Mouse (Mus musculus) midbrain, embryonic 16.5 days (tissue): Measurements from ENCODE around the gene Wnt5b. TPM values are rescaled to one million over a fixed set of nuclear protein-coding genes. Genes with fewer than 3 reads are reported as not detected.

Source experiments
- ATAC-seq: fragments of 200-750 bp; cut with Nextera tagmentation; 2 replicates; pipeline ENCODE4 v1.8.0; 2017; ENCODE audit warnings: moderate TSS enrichment
- H3K27ac ChIP-seq: fragments of 300-500 bp; sonication (generic); 2 replicates; pipeline ENCODE4 v1.5.1; 2014; ENCODE audit warnings: mild to moderate bottlenecking, low read length, mixed read lengths
- H3K27me3 ChIP-seq: fragments of 300-500 bp; sonication (generic); 2 replicates; pipeline ENCODE4 v1.6.1; 2014; ENCODE audit warnings: low read depth, low read length, mixed read lengths; ENCODE audit not compliant: control insufficient read depth, insufficient read depth
- H3K36me3 ChIP-seq: fragments of 300-500 bp; sonication (generic); 2 replicates; pipeline ENCODE4 v1.6.1; 2014; ENCODE audit warnings: mild to moderate bottlenecking, low read length, moderate library complexity, mixed read lengths; ENCODE audit not compliant: control insufficient read depth, insufficient read depth
- H3K4me1 ChIP-seq: fragments of 300-500 bp; sonication (generic); 2 replicates; pipeline ENCODE4 v1.6.1; 2014; ENCODE audit warnings: mild to moderate bottlenecking, low read length, mixed read lengths; ENCODE audit not compliant: control insufficient read depth, insufficient read depth
- H3K4me2 ChIP-seq: fragments of 300-500 bp; sonication (generic); 2 replicates; pipeline ENCODE4 v1.6.1; 2014; ENCODE audit warnings: mild to moderate bottlenecking, low read length, mixed read lengths
- H3K4me3 ChIP-seq: fragments of 300-500 bp; sonication (generic); 2 replicates; pipeline ENCODE4 v1.5.1; 2014; ENCODE audit warnings: low read depth, mild to moderate bottlenecking, low read length, moderate library complexity, mixed read lengths
- H3K9ac ChIP-seq: fragments of 300-500 bp; sonication (generic); 2 replicates; pipeline ENCODE4 v1.6.1; 2014; ENCODE audit warnings: low read depth, low read length, mixed read lengths
- H3K9me3 ChIP-seq: fragments of 300-500 bp; sonication (generic); replicated peaks from 2 replicates; pipeline ENCODE4 v1.6.1; 2014; ENCODE audit warnings: mild to moderate bottlenecking, low read length, mixed read lengths; ENCODE audit not compliant: control insufficient read depth, poor library complexity, severe bottlenecking
- WGBS: fragments of 180-500 bp; shearing (Covaris S2); extraction: QIAGEN DNeasy Blood & Tissue Kit; methylation state at CpG from one replicate; pipeline ENCODE4 v1.1.7; 2014; 5-methylcytosine and 5-hydroxymethylcytosine counted together
- polyA plus RNA-seq: library from polyadenylated mRNA; unstranded; fragments of >200 nt; fragmentation: Nextera tagmentation; extraction: Ambion mirVana; gene quantifications from 2 replicates; pipeline ENCODE4 v1.2.1, GENCODE M21; 2015

Wnt5b gene
- polyA plus RNA-seq, 1 experiment from 2014 or later = 1.6 TPM

- no peak overlapping the region for H3K4me3 ChIP-seq
- no peaks in the 10 kb centered on the region for H3K36me3 ChIP-seq
- no peaks in the 10 kb centered on the region for H3K9me3 ChIP-seq
- H3K27ac ChIP-seq = no peak overlapping the region
- no peaks in the 10 kb centered on the region for H3K4me1 ChIP-seq
- no peak overlapping the region for H3K4me2 ChIP-seq
- 93% methylated on average over 4 of the region's 4 CpGs for WGBS
- H3K27me3 ChIP-seq = no peaks in the 10 kb centered on the region
- no peak overlapping the region for H3K9ac ChIP-seq
- no peak for ATAC-seq
Observed at GRCm38 (mm10) chr6:119421001-119421400, 123.1 kb downstream of the Wnt5b start.

DNA sequence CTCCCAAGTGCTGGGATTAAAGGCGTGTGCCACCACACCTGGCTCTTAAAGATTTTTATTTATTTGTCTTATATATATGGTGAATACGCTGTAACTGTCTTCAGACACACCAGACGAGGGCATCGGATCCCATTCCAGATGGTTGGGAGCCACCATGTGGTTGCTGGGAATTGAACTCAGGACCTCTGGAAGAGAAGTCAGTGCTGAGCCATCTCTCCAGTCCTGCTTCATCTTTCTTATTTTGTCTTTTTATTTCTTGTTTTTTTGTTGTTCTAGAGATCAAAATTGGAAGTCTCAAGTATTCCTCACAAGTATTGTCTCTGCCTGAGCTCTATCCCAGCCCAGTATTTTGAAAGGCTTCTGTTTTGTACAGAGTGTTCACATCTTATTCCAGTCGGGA, 123.8 kb downstream of the Wnt5b start:
- H3K4me1 ChIP-seq = no peaks in the 10 kb centered on the region

GRCm38 (mm10) chr6:119419412-119419811, 124.7 kb downstream of the Wnt5b start:
- 31% methylated on average over 7 of the region's 7 CpGs for WGBS
- H3K27me3 ChIP-seq = no peaks in the 10 kb centered on the region
- no peaks in the 10 kb centered on the region for H3K4me1 ChIP-seq
- no peaks in the 10 kb centered on the region for H3K36me3 ChIP-seq
- H3K4me2 ChIP-seq = no peak overlapping the region
- no peak for ATAC-seq
- H3K27ac ChIP-seq = no peak overlapping the region
- H3K9me3 ChIP-seq = no peaks in the 10 kb centered on the region
- no peak overlapping the region for H3K4me3 ChIP-seq
- no peak overlapping the region for H3K9ac ChIP-seq

More for the DNA sequence above, 123.8 kb downstream of the Wnt5b start:
- no peak for ATAC-seq
- whole genome bisulfite sequencing = 97% methylated on average over 5 of the region's 5 CpGs
- Histone ChIP-seq H3K27me3 (no peaks in the 10 kb centered on the region), H3K9me3 (no peaks in the 10 kb centered on the region), H3K4me3 (no peak overlapping the region), H3K27ac (no peak overlapping the region), H3K4me2 (no peak overlapping the region), H3K9ac (no peak overlapping the region), H3K36me3 (no peaks in the 10 kb centered on the region)

DNA sequence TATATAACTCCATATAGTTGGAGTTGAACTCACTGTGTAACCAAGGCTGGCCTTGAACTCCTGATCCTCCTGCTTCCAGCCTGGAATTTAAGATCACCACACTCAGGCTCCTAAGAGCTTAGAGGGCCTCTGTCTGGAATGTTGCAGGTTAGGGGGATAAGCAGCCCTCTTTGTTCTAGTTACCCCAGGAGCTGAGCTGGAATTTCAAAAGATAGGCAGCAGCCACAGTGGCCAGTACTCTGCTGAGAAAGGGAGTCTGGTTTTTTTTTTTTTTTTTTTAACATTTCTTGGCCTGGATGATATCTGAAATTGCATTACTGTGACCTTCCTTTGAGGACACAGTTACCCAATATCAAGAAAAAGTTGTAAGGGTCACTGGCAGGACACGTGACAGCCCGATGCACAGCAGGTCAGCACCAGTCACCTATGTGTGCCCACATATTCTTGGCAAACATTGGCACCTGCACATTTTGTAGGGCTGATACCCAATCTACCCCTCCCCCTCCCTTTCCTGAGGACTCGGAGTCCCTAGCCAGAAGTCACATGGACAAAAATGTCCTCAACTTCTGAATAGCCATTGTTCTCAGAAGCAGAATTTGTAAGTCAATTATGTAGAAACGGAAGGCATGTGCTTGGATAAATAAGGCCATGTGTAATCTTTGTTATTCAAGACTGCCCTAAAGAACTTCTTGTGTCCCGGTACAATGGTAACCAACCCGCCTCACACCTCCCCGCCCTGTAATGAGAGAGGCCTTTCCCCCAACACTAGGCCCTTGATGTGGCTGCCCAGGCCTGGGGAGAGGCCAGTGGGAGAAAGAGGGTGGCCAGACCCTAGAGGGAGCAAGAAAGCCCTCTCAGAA, 125.5 kb downstream of the Wnt5b start:
- H3K27ac ChIP-seq = no peak overlapping the region
- ATAC-seq = no peak

DNA sequence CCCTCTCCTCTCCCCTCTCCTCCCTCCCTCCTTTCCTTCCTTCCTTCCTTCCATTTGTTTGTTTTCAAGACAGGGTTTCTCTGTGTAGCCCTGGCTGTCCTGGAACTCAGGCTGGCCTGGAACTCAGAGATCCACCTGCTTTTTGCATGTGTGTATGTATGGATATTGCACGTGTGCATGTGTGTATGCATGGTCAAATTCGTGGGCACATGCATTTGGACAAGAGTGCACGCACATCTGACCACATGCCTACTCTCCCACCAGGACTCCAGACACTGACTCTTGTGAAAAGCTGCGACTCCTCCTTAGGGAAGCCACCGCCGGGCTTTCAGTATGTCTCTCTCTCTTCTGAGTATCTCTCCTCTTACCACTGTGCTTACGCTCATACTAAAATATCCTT, 126.3 kb downstream of the Wnt5b start:
- Histone ChIP-seq H3K4me2 (no peak overlapping the region), H3K4me1 (no peaks in the 10 kb centered on the region), H3K4me3 (no peak overlapping the region), H3K27ac (no peak overlapping the region), H3K9me3 (no peaks in the 10 kb centered on the region), H3K27me3 (no peaks in the 10 kb centered on the region), H3K9ac (no peak overlapping the region), H3K36me3 (no peaks in the 10 kb centered on the region)
- WGBS = 58% methylated on average over 7 of the region's 7 CpGs
- no peak for ATAC-seq

More for the DNA sequence above, 125.5 kb downstream of the Wnt5b start:
- no peak overlapping the region for H3K4me3 ChIP-seq
- H3K9me3 ChIP-seq = no peaks in the 10 kb centered on the region
- WGBS = 18% methylated on average over 7 of the region's 7 CpGs
- no peaks in the 10 kb centered on the region for H3K27me3 ChIP-seq
- no peak overlapping the region for H3K9ac ChIP-seq
- no peaks in the 10 kb centered on the region for H3K4me1 ChIP-seq
- no peak overlapping the region for H3K4me2 ChIP-seq
- no peaks in the 10 kb centered on the region for H3K36me3 ChIP-seq

- Histone ChIP-seq H3K9ac (no peak within 1 kb of the TSS), H3K36me3 (no peaks in the 10 kb centered on the region), H3K27me3 (no peaks in the 10 kb centered on the region), H3K27ac (no peak within 1 kb of the TSS), H3K4me1 (no peaks in the 10 kb centered on the region), H3K9me3 (no peaks in the 10 kb centered on the region), H3K4me2 (peak within 1 kb of the TSS; percentile 19; the same call in 1 of the 2 replicates), H3K4me3 (no peak within 1 kb of the TSS)
- 7% methylated on average over 12 of the region's 12 CpGs for WGBS
- no peak for ATAC-seq
Observed at GRCm38 (mm10) chr6:119417354-119417753, 126.8 kb downstream of the Wnt5b start, which contains the start of gene Adipor2. TSS of gene Adipor2 (minus strand) at chr6:119417704.

DNA sequence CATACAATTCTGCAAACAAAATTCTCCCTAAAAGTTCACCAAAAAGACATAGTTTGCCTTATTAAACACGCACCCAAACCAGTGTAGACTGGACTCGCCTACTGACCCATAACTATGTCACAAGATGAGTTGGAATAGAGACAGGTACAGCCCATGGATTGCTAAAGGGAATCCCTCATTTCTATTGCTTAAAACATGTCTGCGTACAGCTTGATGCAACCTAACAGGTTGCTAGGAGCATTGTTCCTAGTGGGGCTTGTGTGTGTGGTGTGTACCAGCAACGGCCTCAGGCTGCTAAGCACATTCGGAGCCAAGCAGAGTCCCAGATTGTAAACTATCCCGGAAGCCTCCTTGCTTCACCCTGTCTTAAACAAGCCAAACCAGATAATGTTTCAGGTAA, 127.5 kb downstream of the Wnt5b start:
- H3K9me3 ChIP-seq = no peaks in the 10 kb centered on the region
- WGBS = 71% methylated on average over 6 of the region's 6 CpGs
- H3K27me3 ChIP-seq = no peaks in the 10 kb centered on the region
- H3K4me3 ChIP-seq = no peak overlapping the region
- no peak for ATAC-seq
- H3K4me2 ChIP-seq = no peak overlapping the region
- no peaks in the 10 kb centered on the region for H3K4me1 ChIP-seq
- no peaks in the 10 kb centered on the region for H3K36me3 ChIP-seq
- H3K27ac ChIP-seq = no peak overlapping the region
- no peak overlapping the region for H3K9ac ChIP-seq

GRCm38 (mm10) chr6:119414262-119415043, 129.7 kb downstream of the Wnt5b start:
- no peak overlapping the region for H3K27ac ChIP-seq
- ATAC-seq = no peak
- no peak overlapping the region for H3K4me2 ChIP-seq
- no peaks in the 10 kb centered on the region for H3K4me1 ChIP-seq
- WGBS = 87% methylated on average over 15 of the region's 15 CpGs
- H3K9ac ChIP-seq = no peak overlapping the region
- no peaks in the 10 kb centered on the region for H3K9me3 ChIP-seq
- H3K36me3 ChIP-seq = no peaks in the 10 kb centered on the region
- H3K4me3 ChIP-seq = no peak overlapping the region
- no peaks in the 10 kb centered on the region for H3K27me3 ChIP-seq

DNA sequence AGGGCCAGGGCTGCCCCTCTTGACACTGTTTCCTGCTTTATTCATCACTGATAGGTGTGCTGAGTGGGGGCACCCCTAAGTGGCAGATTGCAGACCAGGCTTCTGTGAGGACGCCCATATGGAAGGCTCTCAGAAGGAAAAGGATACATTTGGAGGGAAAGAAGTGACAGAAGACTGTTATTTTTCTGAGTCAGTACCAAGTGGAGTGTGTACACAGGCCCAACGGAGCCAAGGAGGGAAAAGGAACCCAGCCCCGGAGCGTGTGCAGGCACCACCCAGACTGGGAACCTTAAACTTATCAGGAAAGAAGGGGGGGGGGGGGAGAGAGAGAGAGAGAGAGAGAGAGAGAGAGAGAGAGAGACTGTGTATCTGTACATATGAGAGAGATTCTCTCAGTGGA, 131.6 kb downstream of the Wnt5b start:
- Histone ChIP-seq H3K9ac (no peak overlapping the region), H3K9me3 (no peaks in the 10 kb centered on the region), H3K27ac (no peak overlapping the region), H3K4me1 (no peaks in the 10 kb centered on the region), H3K36me3 (no peaks in the 10 kb centered on the region), H3K27me3 (no peaks in the 10 kb centered on the region), H3K4me2 (no peak overlapping the region), H3K4me3 (no peak overlapping the region)
- ATAC-seq = no peak
- WGBS = 90% methylated on average over 4 of the region's 4 CpGs
